Mouse (Mus musculus): ENCODE results near the gene Phf23. TPM values are rescaled to one million over a fixed set of nuclear protein-coding genes. Genes with fewer than 3 reads are reported as not detected.

Phf23 gene
- polyA plus RNA-seq, 1 experiment: 75.6 TPM

DNA sequence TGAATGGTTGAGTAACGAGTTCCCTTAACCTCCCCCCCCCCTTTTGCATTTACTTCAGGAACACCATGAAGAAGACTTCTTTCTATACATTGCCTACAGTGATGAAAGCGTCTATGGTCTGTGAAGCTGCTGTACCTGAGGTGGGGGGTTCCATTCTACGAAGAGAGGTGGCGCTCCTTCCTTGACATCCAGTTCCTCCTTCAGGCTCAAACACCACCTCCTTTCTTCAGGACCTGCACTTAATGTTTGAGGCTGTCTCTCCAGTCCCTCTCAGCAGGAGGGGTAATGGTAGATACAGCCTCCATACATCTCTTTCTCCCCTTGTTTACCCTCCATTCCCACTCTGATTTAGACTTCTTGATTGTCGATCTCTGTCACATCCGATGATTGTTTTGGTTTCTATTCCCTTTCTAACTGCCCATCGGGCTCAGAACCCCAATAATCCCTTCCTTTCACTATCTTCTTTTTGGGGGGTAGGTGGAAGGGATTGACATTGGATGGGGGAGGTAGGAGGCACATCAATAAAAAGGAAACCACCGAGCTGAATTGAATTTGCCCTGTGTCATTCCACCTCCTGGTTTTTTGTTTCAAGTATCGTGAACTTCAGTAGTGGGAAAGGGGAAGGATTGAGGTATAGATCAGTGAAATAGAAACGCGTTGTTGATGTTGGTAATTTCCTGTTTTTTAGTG is 1.0 kb upstream of the Phf23 start:
- Histone ChIP-seq H3K4me1 (ENCODE audit: control insufficient read depth, insufficient read depth, low read length) (no peaks in the 10 kb centered on the region), H3K36me3 (ENCODE audit: control insufficient read depth, insufficient read depth, low read length, poor library complexity, severe bottlenecking) (peaks cover 21% of the 10 kb centered on the region), H3K4me3 (ENCODE audit: low read depth, low read length) (no peak overlapping the region), H3K9me3 (replicated peaks; ENCODE audit: control insufficient read depth, insufficient read depth, low read length, poor library complexity, severe bottlenecking) (no peaks in the 10 kb centered on the region), H3K27ac (ENCODE audit: insufficient read depth, low read length) (no peak overlapping the region), H3K27me3 (ENCODE audit: control insufficient read depth, insufficient read depth, low read length, poor library complexity, severe bottlenecking) (no peaks in the 10 kb centered on the region), H3K9ac (ENCODE audit: low read depth, poor library complexity, severe bottlenecking) (no peak overlapping the region)
- TF ChIP-seq CTCF (IDR thresholded peaks at IDR 0.05; ENCODE audit: low read depth, low read length) (peak; percentile 30), POLR2A (IDR thresholded peaks at IDR 0.05; ENCODE audit: insufficient read depth, low read length) (no peak)

DNA sequence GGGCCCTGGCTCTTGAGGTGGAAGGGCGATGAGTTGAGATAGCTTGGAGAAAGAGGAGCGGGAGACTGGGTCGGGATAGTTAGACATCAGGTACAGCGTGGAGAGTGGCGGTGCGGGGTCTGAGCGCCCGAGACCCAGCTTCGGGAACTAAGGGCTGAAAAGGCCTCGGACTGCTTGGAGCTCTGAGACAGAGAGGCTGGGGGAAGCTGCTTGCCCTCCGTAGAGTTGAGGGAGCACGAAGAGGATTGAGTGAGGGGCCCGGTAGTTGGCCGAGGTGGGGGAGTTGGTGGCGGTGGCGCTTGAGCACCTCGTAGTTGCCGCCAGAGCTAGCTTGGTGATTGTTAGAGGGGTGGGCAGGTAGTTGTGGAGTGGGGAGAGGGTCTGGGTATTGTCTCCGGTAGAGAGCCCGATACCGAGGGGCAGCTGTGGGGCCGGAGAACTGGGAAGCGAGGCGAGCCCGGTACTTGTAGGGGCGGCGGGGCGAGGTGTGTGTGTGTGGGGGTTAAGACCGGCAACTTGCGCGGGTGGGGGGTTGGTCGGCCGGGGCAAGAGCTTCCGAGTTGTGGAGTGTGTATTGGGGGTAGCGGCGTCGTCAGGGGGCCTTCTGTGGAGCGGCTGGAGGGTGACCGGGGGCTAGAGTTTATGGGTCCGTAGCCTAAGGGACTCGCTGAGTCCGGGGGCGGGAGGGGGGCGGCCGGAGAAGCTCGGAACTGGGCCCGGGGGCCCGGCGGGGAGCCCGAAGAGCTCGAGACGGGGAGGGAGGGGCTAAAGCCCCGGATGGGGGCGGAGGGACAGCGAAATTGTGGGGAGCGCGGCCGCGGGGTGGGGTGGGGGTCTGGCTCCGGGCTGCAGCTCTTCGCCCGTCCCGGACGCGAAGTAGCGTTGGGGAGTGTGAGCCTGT is 834 bp downstream of the Phf23 start:
- H3K27me3 ChIP-seq (ENCODE audit: control insufficient read depth, insufficient read depth, low read length, poor library complexity, severe bottlenecking): no peaks in the 10 kb centered on the region
- TF ChIP-seq POLR2A (IDR thresholded peaks at IDR 0.05; ENCODE audit: insufficient read depth, low read length): no peak
- TF ChIP-seq EP300 (IDR thresholded peaks at IDR 0.05; ENCODE audit: insufficient read depth, low read depth, low read length): no peak
- TF ChIP-seq CTCF (IDR thresholded peaks at IDR 0.05; ENCODE audit: low read depth, low read length): no peak
- H3K4me1 ChIP-seq (ENCODE audit: control insufficient read depth, insufficient read depth, low read length): no peaks in the 10 kb centered on the region
- no peaks in the 10 kb centered on the region for H3K9me3 ChIP-seq (replicated peaks; ENCODE audit: control insufficient read depth, insufficient read depth, low read length, poor library complexity, severe bottlenecking)
- H3K36me3 ChIP-seq (ENCODE audit: control insufficient read depth, insufficient read depth, low read length, poor library complexity, severe bottlenecking): peaks cover 26% of the 10 kb centered on the region
- peak overlapping the region; percentile 80 for H3K4me3 ChIP-seq (ENCODE audit: low read depth, low read length)
- peak overlapping the region; percentile 66 for H3K27ac ChIP-seq (ENCODE audit: insufficient read depth, low read length)
- peak overlapping the region; percentile 97 for H3K9ac ChIP-seq (ENCODE audit: low read depth, poor library complexity, severe bottlenecking)

DNA sequence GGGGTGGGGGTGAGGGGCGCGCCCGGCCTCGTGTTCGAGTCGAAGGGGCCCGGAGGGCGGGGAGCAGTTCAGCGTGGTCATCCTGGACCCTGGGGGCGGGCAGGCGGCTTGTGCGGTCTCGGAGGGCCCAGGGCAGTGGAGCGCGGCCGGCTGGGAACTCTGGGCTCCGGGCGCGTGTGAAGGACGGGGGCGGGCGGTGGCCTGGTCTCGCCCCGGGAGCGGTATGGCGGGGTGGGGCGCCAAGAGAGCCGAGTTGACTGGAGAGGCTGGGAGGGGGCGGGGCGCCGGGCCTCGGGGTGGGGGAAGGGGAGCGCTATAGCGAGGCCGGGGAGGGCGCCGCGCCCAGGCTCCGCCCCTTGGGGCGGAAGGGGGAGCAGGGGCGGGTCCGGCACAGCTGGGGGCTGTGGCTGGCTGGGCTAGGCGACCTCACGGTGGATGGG is 1.5 kb downstream of the Phf23 start:
- peak overlapping the region; percentile 80 for H3K4me3 ChIP-seq (ENCODE audit: low read depth, low read length)
- no peaks in the 10 kb centered on the region for H3K9me3 ChIP-seq (replicated peaks; ENCODE audit: control insufficient read depth, insufficient read depth, low read length, poor library complexity, severe bottlenecking)
- peaks cover 26% of the 10 kb centered on the region for H3K36me3 ChIP-seq (ENCODE audit: control insufficient read depth, insufficient read depth, low read length, poor library complexity, severe bottlenecking)
- no peaks in the 10 kb centered on the region for H3K27me3 ChIP-seq (ENCODE audit: control insufficient read depth, insufficient read depth, low read length, poor library complexity, severe bottlenecking)
- H3K4me1 ChIP-seq (ENCODE audit: control insufficient read depth, insufficient read depth, low read length): no peaks in the 10 kb centered on the region
- peak overlapping the region; percentile 97 for H3K9ac ChIP-seq (ENCODE audit: low read depth, poor library complexity, severe bottlenecking)
- no peak for TF ChIP-seq EP300 (IDR thresholded peaks at IDR 0.05; ENCODE audit: insufficient read depth, low read depth, low read length)
- no peak for TF ChIP-seq CTCF (IDR thresholded peaks at IDR 0.05; ENCODE audit: low read depth, low read length)
- TF ChIP-seq POLR2A (IDR thresholded peaks at IDR 0.05; ENCODE audit: insufficient read depth, low read length): peak; percentile 28
- H3K27ac ChIP-seq (ENCODE audit: insufficient read depth, low read length): peak overlapping the region; percentile 66; the same call in 1 of the 2 replicates

DNA sequence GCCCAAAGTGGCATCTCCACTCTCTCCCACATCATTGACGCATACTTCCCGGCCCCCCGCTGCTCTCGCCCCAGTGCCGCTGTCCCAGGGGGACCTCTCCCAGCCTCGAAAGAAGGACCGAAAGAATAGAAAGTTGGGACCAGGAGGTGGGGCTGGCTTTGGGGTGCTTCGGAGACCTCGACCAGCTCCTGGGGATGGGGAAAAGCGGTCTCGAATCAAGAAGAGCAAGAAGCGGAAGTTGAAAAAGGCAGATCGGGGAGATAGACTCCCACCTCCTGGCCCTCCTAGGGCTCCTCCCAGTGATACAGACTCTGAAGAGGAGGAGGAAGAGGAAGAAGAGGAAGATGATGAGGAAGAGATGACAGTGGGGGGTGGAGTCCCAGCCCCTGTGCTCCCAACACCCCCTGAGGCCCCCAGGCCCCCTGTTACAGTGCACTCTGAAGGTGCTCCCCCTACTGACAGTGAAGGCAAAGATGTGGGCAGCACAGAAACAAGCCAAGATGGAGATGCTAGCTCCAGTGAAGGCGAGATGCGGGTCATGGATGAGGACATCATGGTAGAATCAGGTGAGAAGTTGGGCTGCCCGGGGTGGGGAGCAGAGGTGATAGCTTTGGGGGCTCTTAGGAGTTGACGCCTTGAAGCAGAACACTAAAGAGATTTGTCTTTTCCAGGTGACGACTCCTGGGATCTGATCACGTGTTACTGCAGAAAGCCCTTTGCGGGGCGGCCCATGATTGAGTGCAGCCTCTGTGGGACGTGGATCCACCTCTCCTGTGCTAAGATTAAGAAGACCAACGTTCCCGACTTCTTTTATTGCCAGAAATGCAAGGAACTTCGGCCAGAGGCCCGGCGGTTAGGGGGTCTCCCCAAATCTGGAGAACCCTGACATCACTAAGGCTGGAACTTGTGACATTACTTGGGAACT is 3.3 kb downstream of the Phf23 start:
- Histone ChIP-seq H3K27ac (ENCODE audit: insufficient read depth, low read length) (no peak overlapping the region), H3K9me3 (replicated peaks; ENCODE audit: control insufficient read depth, insufficient read depth, low read length, poor library complexity, severe bottlenecking) (no peaks in the 10 kb centered on the region), H3K9ac (ENCODE audit: low read depth, poor library complexity, severe bottlenecking) (no peak overlapping the region), H3K27me3 (ENCODE audit: control insufficient read depth, insufficient read depth, low read length, poor library complexity, severe bottlenecking) (no peaks in the 10 kb centered on the region), H3K36me3 (ENCODE audit: control insufficient read depth, insufficient read depth, low read length, poor library complexity, severe bottlenecking) (peaks cover 26% of the 10 kb centered on the region), H3K4me3 (ENCODE audit: low read depth, low read length) (no peak overlapping the region), H3K4me1 (ENCODE audit: control insufficient read depth, insufficient read depth, low read length) (no peaks in the 10 kb centered on the region)
- TF ChIP-seq POLR2A (IDR thresholded peaks at IDR 0.05; ENCODE audit: insufficient read depth, low read length): no peak
- TF ChIP-seq CTCF (IDR thresholded peaks at IDR 0.05; ENCODE audit: low read depth, low read length): peak; percentile 45
- no peak for TF ChIP-seq EP300 (IDR thresholded peaks at IDR 0.05; ENCODE audit: insufficient read depth, low read depth, low read length)

DNA sequence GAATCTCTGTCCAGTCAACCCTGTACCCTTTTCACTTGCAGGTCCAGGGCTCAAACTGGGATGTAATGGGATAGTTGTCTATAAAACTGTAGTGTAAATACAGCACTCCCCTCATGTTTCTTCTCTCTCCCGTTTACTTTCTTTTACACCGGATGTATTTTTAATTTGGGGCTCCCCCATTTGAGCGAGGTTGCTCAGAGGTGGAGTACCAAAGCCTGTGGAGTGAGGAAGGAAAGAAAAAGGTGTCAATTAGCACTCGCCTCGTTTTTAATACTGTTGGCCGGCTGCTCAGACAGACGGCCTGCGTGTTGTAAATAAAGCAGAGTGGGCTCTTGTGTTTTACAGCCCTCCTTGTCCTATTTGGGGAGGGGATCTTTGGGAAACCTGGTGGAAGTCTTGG is 4.1 kb downstream of the Phf23 start:
- Histone ChIP-seq H3K9me3 (replicated peaks; ENCODE audit: control insufficient read depth, insufficient read depth, low read length, poor library complexity, severe bottlenecking) (no peaks in the 10 kb centered on the region), H3K9ac (ENCODE audit: low read depth, poor library complexity, severe bottlenecking) (no peak overlapping the region), H3K27me3 (ENCODE audit: control insufficient read depth, insufficient read depth, low read length, poor library complexity, severe bottlenecking) (no peaks in the 10 kb centered on the region), H3K4me3 (ENCODE audit: low read depth, low read length) (no peak overlapping the region), H3K36me3 (ENCODE audit: control insufficient read depth, insufficient read depth, low read length, poor library complexity, severe bottlenecking) (peaks cover 26% of the 10 kb centered on the region), H3K4me1 (ENCODE audit: control insufficient read depth, insufficient read depth, low read length) (no peaks in the 10 kb centered on the region), H3K27ac (ENCODE audit: insufficient read depth, low read length) (peak overlapping the region; percentile 49)
- TF ChIP-seq POLR2A (IDR thresholded peaks at IDR 0.05; ENCODE audit: insufficient read depth, low read length): no peak
- TF ChIP-seq EP300 (IDR thresholded peaks at IDR 0.05; ENCODE audit: insufficient read depth, low read depth, low read length): no peak
- no peak for TF ChIP-seq CTCF (IDR thresholded peaks at IDR 0.05; ENCODE audit: low read depth, low read length)
